Mouse (Mus musculus): ENCODE data around the gene Tmco1. TPM values are rescaled to one million over a fixed set of nuclear protein-coding genes. Genes with fewer than 3 reads are reported as not detected.

The Tmco1 gene
- polyA plus RNA-seq, 1 experiment, result 20.5 TPM

DNA sequence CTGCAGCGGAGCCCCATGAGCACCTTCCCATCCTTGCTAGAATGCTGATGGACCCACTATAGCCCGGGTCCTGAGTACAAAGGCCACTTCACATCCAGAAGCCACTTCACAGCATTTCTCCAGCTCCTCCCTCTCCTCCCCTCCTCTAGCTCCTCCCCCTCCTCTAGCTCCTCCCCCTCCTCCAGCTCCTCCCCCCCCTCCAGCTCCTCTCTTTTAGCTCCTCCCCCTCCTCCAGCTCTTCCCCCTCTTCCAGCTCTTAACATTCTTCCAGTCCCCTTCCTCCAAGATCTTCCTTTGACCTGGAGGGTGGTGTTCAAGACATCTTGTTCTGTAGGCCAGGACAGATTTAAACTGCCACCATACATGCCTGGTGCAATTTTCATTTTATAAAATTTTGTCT lies 8.1 kb upstream of the Tmco1 start:
- no peak overlapping the region for H3K4me3 ChIP-seq (ENCODE audit: low read depth, low read length)
- H3K36me3 ChIP-seq (ENCODE audit: control insufficient read depth, insufficient read depth, low read length), result no peaks in the 10 kb centered on the region
- TF ChIP-seq POLR2A (IDR thresholded peaks at IDR 0.05; ENCODE audit: low read depth, low read length) (no peak), CTCF (IDR thresholded peaks at IDR 0.05; ENCODE audit: extremely low read depth, insufficient read length, insufficient replicate concordance, low read depth, low read length) (no peak)
- WGBS, result 58% methylated on average over 2 of the region's 2 CpGs
- no peaks in the 10 kb centered on the region for H3K27me3 ChIP-seq (ENCODE audit: control insufficient read depth, insufficient read depth, low read length)
- H3K4me1 ChIP-seq (ENCODE audit: control insufficient read depth, insufficient read depth, insufficient read length, low read length), result no peaks in the 10 kb centered on the region
- no peak overlapping the region for H3K27ac ChIP-seq (ENCODE audit: insufficient read depth, low read depth, low read length)

DNA sequence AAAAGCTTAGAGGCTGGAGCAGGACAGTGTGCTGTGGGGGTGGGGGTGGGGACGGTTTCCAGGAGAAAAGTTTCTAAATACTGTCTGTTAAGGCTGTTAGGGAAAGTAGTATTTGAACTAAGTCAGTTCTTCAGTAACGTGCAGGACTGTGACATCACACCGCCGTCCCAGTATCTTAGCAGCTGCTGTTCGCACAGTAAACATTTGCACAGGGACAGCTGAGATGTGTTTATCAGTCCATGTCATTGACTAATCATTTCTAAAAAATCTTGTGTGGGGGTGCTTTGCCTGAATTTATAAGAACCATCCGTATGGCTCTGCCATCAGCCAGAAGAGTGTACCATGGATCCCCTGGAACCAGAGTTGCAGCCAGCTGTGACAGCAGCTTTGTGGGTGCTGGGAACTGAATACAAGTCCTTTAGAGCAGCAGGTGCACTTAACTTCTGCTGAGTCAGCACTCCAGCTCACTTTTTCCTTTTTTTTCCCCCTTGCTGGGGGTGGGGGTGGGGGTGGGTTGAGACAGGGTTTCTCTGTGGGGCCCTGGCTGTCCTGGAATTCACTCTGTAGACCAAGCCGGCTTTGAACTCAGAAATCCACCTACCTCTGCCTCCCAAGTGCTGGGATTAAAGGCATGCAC lies 2.6 kb upstream of the Tmco1 start:
- 44% methylated on average over 7 of the region's 7 CpGs for WGBS
- no peaks in the 10 kb centered on the region for H3K27me3 ChIP-seq (ENCODE audit: control insufficient read depth, insufficient read depth, low read length)
- peaks cover 4% of the 10 kb centered on the region; the same call in 1 of the 2 replicates for H3K4me1 ChIP-seq (ENCODE audit: control insufficient read depth, insufficient read depth, insufficient read length, low read length)
- no peak overlapping the region for H3K4me3 ChIP-seq (ENCODE audit: low read depth, low read length)
- no peak overlapping the region for H3K27ac ChIP-seq (ENCODE audit: insufficient read depth, low read depth, low read length)
- H3K36me3 ChIP-seq (ENCODE audit: control insufficient read depth, insufficient read depth, low read length), result peaks cover 2% of the 10 kb centered on the region
- TF ChIP-seq POLR2A (IDR thresholded peaks at IDR 0.05; ENCODE audit: low read depth, low read length) (no peak), CTCF (IDR thresholded peaks at IDR 0.05; ENCODE audit: extremely low read depth, insufficient read length, insufficient replicate concordance, low read depth, low read length) (no peak)

DNA sequence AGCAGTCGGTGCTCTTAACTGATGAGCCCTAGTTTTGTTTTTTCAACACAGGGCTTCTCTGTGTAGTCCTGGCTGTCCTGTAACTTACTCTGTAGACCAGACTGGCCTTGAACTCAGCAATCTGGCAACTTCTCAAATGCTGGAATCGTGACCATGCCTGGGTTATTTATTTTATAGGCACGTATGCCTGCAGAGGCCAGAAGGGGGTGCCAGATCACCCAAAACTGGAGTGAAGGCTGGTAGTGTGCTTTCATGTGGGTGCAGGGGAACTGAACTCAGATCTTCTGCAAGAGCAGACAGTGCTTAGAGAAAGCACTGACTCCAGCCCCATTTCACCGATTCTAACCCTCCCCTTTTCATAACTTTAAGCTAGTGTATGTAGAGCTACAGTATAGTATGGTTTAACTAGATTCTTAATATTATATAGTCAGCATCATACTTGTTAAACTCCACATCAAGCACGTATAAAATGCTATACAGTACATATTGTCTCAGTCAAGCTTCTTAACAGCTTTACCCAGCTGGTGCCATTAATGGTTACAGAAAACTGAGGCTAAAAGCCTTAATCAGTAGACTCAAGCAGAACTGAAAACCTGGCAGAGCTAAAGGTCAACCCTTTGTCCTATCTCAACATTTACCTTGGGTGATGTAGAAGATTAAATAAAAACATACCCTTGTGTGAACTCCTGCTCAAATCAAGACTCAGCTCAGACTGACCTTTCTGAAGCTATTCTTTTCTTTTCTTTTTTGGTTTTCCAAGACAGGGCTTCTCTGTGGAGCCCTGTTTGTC lies 1.5 kb upstream of the Tmco1 start:
- no peak for TF ChIP-seq POLR2A (IDR thresholded peaks at IDR 0.05; ENCODE audit: low read depth, low read length)
- peak; percentile 59; the same call in 1 of the 2 replicates for TF ChIP-seq CTCF (IDR thresholded peaks at IDR 0.05; ENCODE audit: extremely low read depth, insufficient read length, insufficient replicate concordance, low read depth, low read length)
- Histone ChIP-seq H3K4me1 (ENCODE audit: control insufficient read depth, insufficient read depth, insufficient read length, low read length) (peaks cover 4% of the 10 kb centered on the region; the same call in 1 of the 2 replicates), H3K4me3 (ENCODE audit: low read depth, low read length) (no peak overlapping the region), H3K36me3 (ENCODE audit: control insufficient read depth, insufficient read depth, low read length) (peaks cover 5% of the 10 kb centered on the region), H3K27ac (ENCODE audit: insufficient read depth, low read depth, low read length) (no peak overlapping the region), H3K27me3 (ENCODE audit: control insufficient read depth, insufficient read depth, low read length) (no peaks in the 10 kb centered on the region)
- WGBS, result 37% methylated on average over 5 of the region's 5 CpGs

DNA sequence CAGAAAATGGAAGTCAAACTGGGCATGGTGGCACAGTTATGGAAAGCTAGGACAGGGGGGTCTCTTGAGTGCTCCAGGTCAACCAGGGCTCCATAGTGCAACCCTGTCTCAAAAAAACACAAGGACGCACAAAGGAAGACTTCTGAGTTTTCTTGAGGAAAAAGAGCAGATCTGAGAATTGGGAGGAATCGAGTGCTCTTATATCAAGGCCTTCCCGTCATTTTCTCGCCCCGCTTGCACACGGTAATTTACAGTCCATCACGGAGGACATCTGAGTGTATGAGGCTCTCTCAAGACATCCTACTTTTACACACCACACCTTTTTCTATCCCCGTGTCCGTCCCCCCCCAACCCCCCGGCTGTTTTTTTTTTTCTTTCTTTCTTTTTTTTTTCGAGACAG lies 504 bp upstream of the Tmco1 start:
- 25% methylated on average over 11 of the region's 11 CpGs for WGBS
- no peak for TF ChIP-seq POLR2A (IDR thresholded peaks at IDR 0.05; ENCODE audit: low read depth, low read length)
- no peak for TF ChIP-seq CTCF (IDR thresholded peaks at IDR 0.05; ENCODE audit: extremely low read depth, insufficient read length, insufficient replicate concordance, low read depth, low read length)
- Histone ChIP-seq H3K4me1 (ENCODE audit: control insufficient read depth, insufficient read depth, insufficient read length, low read length) (peaks cover 4% of the 10 kb centered on the region; the same call in 1 of the 2 replicates), H3K36me3 (ENCODE audit: control insufficient read depth, insufficient read depth, low read length) (peaks cover 7% of the 10 kb centered on the region), H3K27me3 (ENCODE audit: control insufficient read depth, insufficient read depth, low read length) (no peaks in the 10 kb centered on the region), H3K27ac (ENCODE audit: insufficient read depth, low read depth, low read length) (no peak overlapping the region), H3K4me3 (ENCODE audit: low read depth, low read length) (peak overlapping the region; percentile 94)

DNA sequence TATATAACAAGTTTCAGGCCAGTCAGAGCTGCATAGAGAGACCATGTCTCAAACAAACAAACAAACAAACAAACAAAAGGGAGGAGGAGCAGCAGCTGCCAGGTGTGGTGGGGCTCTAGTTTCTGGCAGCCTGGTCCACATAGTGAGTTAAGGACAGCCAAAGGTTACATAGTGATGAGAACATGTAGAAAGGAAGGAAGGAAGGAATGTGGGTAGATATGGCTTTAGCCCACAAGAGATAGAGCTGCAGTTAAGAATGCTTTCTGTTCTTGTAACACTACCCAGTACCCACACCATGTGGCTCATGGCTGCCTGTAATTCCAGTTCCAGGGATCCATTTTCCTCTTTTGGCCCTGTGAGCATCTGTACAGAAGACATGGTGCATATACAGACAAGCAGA lies 4.2 kb downstream of the Tmco1 start:
- no peak for TF ChIP-seq CTCF (IDR thresholded peaks at IDR 0.05; ENCODE audit: extremely low read depth, insufficient read length, insufficient replicate concordance, low read depth, low read length)
- no peak for TF ChIP-seq POLR2A (IDR thresholded peaks at IDR 0.05; ENCODE audit: low read depth, low read length)
- no peak overlapping the region for H3K4me3 ChIP-seq (ENCODE audit: low read depth, low read length)

DNA sequence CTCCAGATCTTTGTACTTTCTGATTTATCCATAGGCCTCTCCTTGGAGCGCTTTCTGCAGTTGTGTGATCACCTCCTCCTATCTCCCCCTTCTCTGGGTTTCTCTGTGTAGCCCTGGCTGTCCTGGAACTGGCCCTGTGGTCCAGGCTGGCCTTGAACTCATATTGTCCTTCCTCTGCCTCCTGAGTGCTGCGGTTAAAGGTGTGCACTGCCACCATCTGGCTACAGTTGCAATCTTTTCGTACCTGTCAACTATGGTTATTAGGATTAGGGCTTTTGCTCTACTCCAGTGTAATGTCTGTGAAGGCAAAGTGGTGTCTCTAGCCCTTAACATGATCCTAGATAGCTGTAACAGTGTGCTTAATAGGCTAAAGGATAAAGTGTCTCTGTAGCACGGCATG lies 5.0 kb downstream of the Tmco1 start:
- peaks cover 2% of the 10 kb centered on the region; the same call in 1 of the 2 replicates for H3K4me1 ChIP-seq (ENCODE audit: control insufficient read depth, insufficient read depth, insufficient read length, low read length)
- peaks cover 34% of the 10 kb centered on the region for H3K36me3 ChIP-seq (ENCODE audit: control insufficient read depth, insufficient read depth, low read length)
- no peaks in the 10 kb centered on the region for H3K27me3 ChIP-seq (ENCODE audit: control insufficient read depth, insufficient read depth, low read length)
- H3K27ac ChIP-seq (ENCODE audit: insufficient read depth, low read depth, low read length), result no peak overlapping the region
- TF ChIP-seq POLR2A (IDR thresholded peaks at IDR 0.05; ENCODE audit: low read depth, low read length) (no peak), CTCF (IDR thresholded peaks at IDR 0.05; ENCODE audit: extremely low read depth, insufficient read length, insufficient replicate concordance, low read depth, low read length) (no peak)
- 90% methylated on average over 4 of the region's 4 CpGs for WGBS
- H3K4me3 ChIP-seq (ENCODE audit: low read depth, low read length), result no peak overlapping the region

More for the DNA sequence above, 4.2 kb downstream of the Tmco1 start:
- peaks cover 4% of the 10 kb centered on the region; the same call in 1 of the 2 replicates for H3K4me1 ChIP-seq (ENCODE audit: control insufficient read depth, insufficient read depth, insufficient read length, low read length)
- H3K27ac ChIP-seq (ENCODE audit: insufficient read depth, low read depth, low read length), result no peak overlapping the region
- no peaks in the 10 kb centered on the region for H3K27me3 ChIP-seq (ENCODE audit: control insufficient read depth, insufficient read depth, low read length)
- peaks cover 29% of the 10 kb centered on the region for H3K36me3 ChIP-seq (ENCODE audit: control insufficient read depth, insufficient read depth, low read length)

DNA sequence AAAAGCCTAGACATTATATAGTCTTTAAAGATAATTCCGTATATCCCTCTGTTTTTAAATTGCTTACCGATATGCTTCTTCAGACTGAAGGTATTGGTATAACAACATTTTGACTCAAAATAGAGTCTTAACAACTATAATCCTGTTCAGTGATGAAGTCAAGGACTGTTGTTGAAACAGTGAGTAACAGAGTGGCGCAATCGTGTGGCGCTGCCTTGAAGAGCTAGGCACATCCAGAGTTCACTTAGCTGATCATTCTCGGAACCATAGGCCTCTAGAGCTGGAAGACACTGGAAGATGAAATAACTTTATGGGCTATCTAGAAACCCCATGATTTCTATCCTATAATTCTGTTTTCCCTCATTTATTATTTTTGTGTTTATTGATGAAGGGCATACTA lies 13.5 kb downstream of the Tmco1 start:
- whole genome bisulfite sequencing, result 95% methylated on average over 6 of the region's 6 CpGs
- Histone ChIP-seq H3K27me3 (ENCODE audit: control insufficient read depth, insufficient read depth, low read length) (no peaks in the 10 kb centered on the region), H3K4me1 (ENCODE audit: control insufficient read depth, insufficient read depth, insufficient read length, low read length) (no peaks in the 10 kb centered on the region), H3K36me3 (ENCODE audit: control insufficient read depth, insufficient read depth, low read length) (peaks cover 53% of the 10 kb centered on the region), H3K4me3 (ENCODE audit: low read depth, low read length) (no peak overlapping the region), H3K27ac (ENCODE audit: insufficient read depth, low read depth, low read length) (no peak overlapping the region)
- TF ChIP-seq POLR2A (IDR thresholded peaks at IDR 0.05; ENCODE audit: low read depth, low read length) (no peak), CTCF (IDR thresholded peaks at IDR 0.05; ENCODE audit: extremely low read depth, insufficient read length, insufficient replicate concordance, low read depth, low read length) (no peak)
